Mouse (Mus musculus) cortical plate, adult 2 months (tissue): ENCODE results near the gene Olfr1215.

Source experiments
- CTCF ChIP-seq: fragments of 200-500 bp; IDR thresholded peaks from 2 replicates; pipeline ENCODE4 v1.5.1; 2011; ENCODE audit warnings: mild to moderate bottlenecking, control low read depth, low read length; ENCODE audit not compliant: insufficient read depth; ENCODE audit errors: extremely low read depth
- POLR2A ChIP-seq: fragments of 200-500 bp; IDR thresholded peaks from 2 replicates; pipeline ENCODE4 v1.6.1; 2011; ENCODE audit warnings: mild to moderate bottlenecking, low read length, control low read depth; ENCODE audit not compliant: insufficient read depth; ENCODE audit errors: extremely low read depth

DNA sequence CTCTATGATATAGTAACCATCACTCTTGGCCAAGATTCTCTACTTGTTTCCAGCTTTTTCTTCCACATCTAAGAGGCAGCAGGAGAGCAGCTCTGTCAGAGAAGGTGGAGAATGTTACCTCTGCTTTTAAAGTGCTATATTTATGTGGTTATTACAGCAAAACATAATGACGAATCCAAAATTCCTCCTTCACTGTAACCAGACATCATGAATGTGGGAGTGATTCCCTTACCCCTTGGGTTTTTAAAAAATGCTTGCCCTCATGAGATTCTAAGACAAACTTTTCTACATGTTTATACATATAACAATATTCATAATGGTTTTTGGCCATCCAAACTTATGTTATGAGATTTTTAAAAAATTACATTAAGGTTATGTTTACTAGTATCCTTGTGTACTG is 14.2 kb downstream of the Olfr1215 start, which contains the start of gene Olfr1214:
- TF ChIP-seq POLR2A = no peak
- no peak for TF ChIP-seq CTCF
